In genomic region chr14:28504101-28505050, GRCm38 (mm10) we compare ENCODE assay signal across 8 mouse cellular contexts. TPM values are rescaled to one million over a fixed set of nuclear protein-coding genes. Genes with fewer than 3 reads are reported as not detected.
DNase-seq lines count a peak whose midpoint lies in the region; TF ChIP-seq lines count a peak whose summit lies in the region.

Gene Wnt5a, plus strand, starts transcription at chr14:28504750.

- H3K27me3 ChIP-seq in heart, adult 2 months (ENCODE audit: control insufficient read depth, insufficient read depth, low read length) = peaks cover 3% of the 10 kb centered on the region
- no peaks in the 10 kb centered on the region for H3K27me3 ChIP-seq in kidney, adult 2 months (replicated peaks; ENCODE audit: control insufficient read depth, insufficient read depth, low read length)

- peak within 1 kb of the TSS; percentile 44 for H3K4me3 ChIP-seq in cortical plate, adult 2 months (ENCODE audit: insufficient read depth, low read length)
- peak within 1 kb of the TSS; percentile 60 for H3K4me3 ChIP-seq in heart, adult 2 months
- peak within 1 kb of the TSS; percentile 83 for H3K4me3 ChIP-seq in kidney, adult 2 months (ENCODE audit: insufficient read depth, low read depth, low read length)

- no peaks in the 10 kb centered on the region for H3K79me2 ChIP-seq in heart, adult 2 months (replicated peaks; ENCODE audit: control insufficient read depth, insufficient read depth, low read length)

- TF ChIP-seq POLR2A in cortical plate, adult 2 months (IDR thresholded peaks at IDR 0.05; ENCODE audit: extremely low read depth, insufficient read depth, low read length) = no peak
- no peak for TF ChIP-seq POLR2A in heart, adult 2 months (IDR thresholded peaks at IDR 0.05; ENCODE audit: insufficient read depth, low read depth, low read length)
- TF ChIP-seq POLR2A in kidney, adult 2 months (IDR thresholded peaks at IDR 0.05; ENCODE audit: low read depth, low read length) = no peak

- H3K4me1 ChIP-seq in cortical plate, adult 2 months (ENCODE audit: control insufficient read depth, insufficient read depth, low read length) = no peaks in the 10 kb centered on the region
- no peaks in the 10 kb centered on the region; the same call in 1 of the 2 replicates for H3K4me1 ChIP-seq in heart, adult 2 months (ENCODE audit: control insufficient read depth, insufficient read depth, low read length)
- H3K4me1 ChIP-seq in kidney, adult 2 months (ENCODE audit: control insufficient read depth, insufficient read depth, low read length) = no peaks in the 10 kb centered on the region

- 2% methylated on average over 47 of the region's 53 CpGs for WGBS in heart, adult 2 months
- WGBS in kidney, adult 2 months = 2% methylated on average over 53 of the region's 53 CpGs

- peak; percentile 70 for DNase-seq in retina, embryonic 14.5 days (ENCODE audit: low spot score)
- no peak for DNase-seq in retina, postnatal 1 day
- DNase-seq in heart, adult 2 months = peak; percentile 67 to 69
- DNase-seq in kidney, adult 2 months = peak; percentile 58
- DNase-seq in lung, postnatal 10 days = peak; percentile 60
- peak; percentile 49 for DNase-seq in urinary bladder, postnatal 25 days (ENCODE audit: low spot score)
- no peak for DNase-seq in cerebellum, postnatal 36 days

- intact Hi-C loops in heart, adult 2 months (cut with DNase I) = loop anchor here (5.0 kb wide), 4 partner anchors 202 to 588 kb away; no protein-coding TSS in a partner anchor

- TF ChIP-seq CTCF in cortical plate, adult 2 months (IDR thresholded peaks at IDR 0.05; ENCODE audit: extremely low read depth, insufficient read depth, low read length) = no peak
- no peak for TF ChIP-seq CTCF in heart, adult 2 months (IDR thresholded peaks at IDR 0.05)
- no peak for TF ChIP-seq CTCF in kidney, adult 2 months (conservative IDR thresholded peaks at IDR 0.05; ENCODE audit: insufficient read depth, insufficient read length, low read depth, low read length)

- peak within 1 kb of the TSS; percentile 72 for H3K9ac ChIP-seq in heart, adult 2 months (ENCODE audit: low read depth, low read length)

- no peaks in the 10 kb centered on the region for H3K36me3 ChIP-seq in heart, adult 2 months (ENCODE audit: control insufficient read depth, insufficient read depth, low read length)
- no peaks in the 10 kb centered on the region for H3K36me3 ChIP-seq in kidney, adult 2 months (ENCODE audit: control insufficient read depth, insufficient read depth, low read length)

- TF ChIP-seq EP300 in heart, adult 2 months (IDR thresholded peaks at IDR 0.05; ENCODE audit: insufficient read depth, low read depth, low read length) = no peak

- H3K27ac ChIP-seq in cortical plate, adult 2 months (ENCODE audit: insufficient read depth, low read length) = no peak within 1 kb of the TSS
- H3K27ac ChIP-seq in heart, adult 2 months = peak within 1 kb of the TSS; percentile 73
- peak within 1 kb of the TSS; percentile 33 for H3K27ac ChIP-seq in kidney, adult 2 months (ENCODE audit: insufficient read depth, low read depth, low read length)

RNA-seq across cellular contexts. Expression of gene Wnt5a, which starts in this region (rescaled TPM):
- polyA plus RNA-seq in cortical plate, adult 2 months (2012; rRNA removed) = 4.5 and 5.0 TPM in 2 replicates
- total RNA-seq in heart, adult 2 months (2021) = 10 to 100 TPM; 13.8 to 15.5 TPM
- polyA plus RNA-seq in heart, adult 2 months (2012; rRNA removed) = 5.0 and 9.7 TPM in 2 replicates
- 7.0 and 8.9 TPM in 2 replicates for polyA plus RNA-seq in kidney, adult 2 months (2012; rRNA removed)

Comparison
In these comparisons a context has a peak if more than half of its experiments do, and no peak if none do; other contexts are left out.
1. DNase-seq: peak in retina, embryonic 14.5 days (single experiment), heart, adult 2 months (2 of 2), kidney, adult 2 months (single experiment), lung, postnatal 10 days (single experiment) and urinary bladder, postnatal 25 days (single experiment); none in retina, postnatal 1 day (single experiment) and cerebellum, postnatal 36 days (0 of 2).
2. Peak in every context shown above with its lines, with median percentiles within 50 percentile points of each other: H3K4me3 ChIP-seq.